ENCODE assay signal across 9 mouse cellular contexts in genomic region chr5:25025309-25026019, GRCm38 (mm10).
DNase-seq lines count a peak whose midpoint lies in the region; ATAC-seq and TF ChIP-seq lines count a peak whose summit lies in the region.
"Had no signal": no experiment of that assay in that cellular context is flagged by ENCODE, and none has a peak within 500 bp of the region (broad histone marks: within the 10 kb centered on the region; RNA-seq: fewer than 3 reads in every experiment).

No protein-coding gene starts in this region.

- WGBS in kidney, embryonic 14.5 days, result 59% methylated on average over 12 of the region's 12 CpGs
- 48% methylated on average over 12 of the region's 12 CpGs for WGBS in kidney, postnatal 0 days
- 61% methylated on average over 12 of the region's 12 CpGs for WGBS in stomach, embryonic 14.5 days
- WGBS in cerebellum, adult 2 months, result 50% methylated on average over 12 of the region's 12 CpGs

- H3K4me2 ChIP-seq in kidney, embryonic 14.5 days (replicated peaks; ENCODE audit: low read depth, low read length), result no peak overlapping the region
- no peak overlapping the region for H3K4me2 ChIP-seq in kidney, postnatal 0 days (ENCODE audit: low read length)
- no peak overlapping the region for H3K4me2 ChIP-seq in stomach, embryonic 14.5 days (replicated peaks; ENCODE audit: low read depth, low read length)
- H3K4me2 ChIP-seq: liver, embryonic 13.5 days had no signal

- TF ChIP-seq POLR2A in cerebellum, adult 2 months (IDR thresholded peaks at IDR 0.05; ENCODE audit: borderline replicate concordance, insufficient read depth, low read length), result no peak

- no peak for ATAC-seq in kidney, embryonic 14.5 days (ENCODE audit: low FRiP score, low TSS enrichment)
- ATAC-seq in kidney, postnatal 0 days (replicated peaks; ENCODE audit: low FRiP score, low read depth), result peak; percentile 34; the same call in 1 of the 2 replicates
- 0 out of 2 replicates have a peak, but pooled peaks have one; percentile 24 for ATAC-seq in stomach, embryonic 14.5 days (ENCODE audit: insufficient number of reproducible peaks, insufficient read depth, low FRiP score, low read depth)

- TF ChIP-seq CTCF in kidney, postnatal 0 days (IDR thresholded peaks at IDR 0.05; ENCODE audit: low read depth), result no peak
- no peak for TF ChIP-seq CTCF in cerebellum, adult 2 months (IDR thresholded peaks at IDR 0.05; ENCODE audit: borderline replicate concordance, insufficient read depth, low read depth, low read length)

- no peak overlapping the region for H3K4me3 ChIP-seq in kidney, embryonic 14.5 days (ENCODE audit: low read length)
- no peak overlapping the region for H3K4me3 ChIP-seq in kidney, postnatal 0 days (replicated peaks; ENCODE audit: low read depth, low read length)
- H3K4me3 ChIP-seq in stomach, embryonic 14.5 days (ENCODE audit: low read depth, low read length), result no peak overlapping the region
- H3K4me3 ChIP-seq in cerebellum, adult 2 months (replicated peaks; ENCODE audit: insufficient read depth, low read depth, low read length), result no peak overlapping the region
- H3K4me3 ChIP-seq: liver, embryonic 13.5 days had no signal

- DNase-seq in kidney, adult 9 months, result peak; percentile 28
- peak; percentile 44 for DNase-seq in gastrocnemius, postnatal 10 days
- peak; percentile 35 for DNase-seq in kidney, postnatal 0 days (ENCODE audit: low spot score)
- no peak for DNase-seq in layer of hippocampus, adult 18-20 months (ENCODE audit: low spot score in 2 of 2)
- no peak for DNase-seq in spleen, postnatal 14 days (ENCODE audit: low spot score in 2 of 2)
- DNase-seq in cerebellum, adult 2 months, result no peak
- DNase-seq: liver, embryonic 13.5 days had no signal

- H3K36me3 ChIP-seq in kidney, embryonic 14.5 days (ENCODE audit: control insufficient read depth, insufficient read depth, low read length), result no peaks in the 10 kb centered on the region
- no peaks in the 10 kb centered on the region for H3K36me3 ChIP-seq in kidney, postnatal 0 days (ENCODE audit: insufficient read depth, low read length)
- no peaks in the 10 kb centered on the region for H3K36me3 ChIP-seq in stomach, embryonic 14.5 days (ENCODE audit: control insufficient read depth, insufficient read depth, low read length)
- H3K36me3 ChIP-seq: liver, embryonic 13.5 days had no signal

- H3K9me3 ChIP-seq in kidney, embryonic 14.5 days (ENCODE audit: control insufficient read depth, low read length), result no peaks in the 10 kb centered on the region
- H3K9me3 ChIP-seq in kidney, postnatal 0 days (replicated peaks; ENCODE audit: low read length), result no peaks in the 10 kb centered on the region
- no peaks in the 10 kb centered on the region for H3K9me3 ChIP-seq in stomach, embryonic 14.5 days (ENCODE audit: control insufficient read depth, low read depth, low read length)
- H3K9me3 ChIP-seq: liver, embryonic 13.5 days had no signal

- H3K9ac ChIP-seq in kidney, embryonic 14.5 days (ENCODE audit: low read depth, low read length), result no peak overlapping the region
- H3K9ac ChIP-seq in kidney, postnatal 0 days (ENCODE audit: low read depth, low read length), result no peak overlapping the region
- no peak overlapping the region for H3K9ac ChIP-seq in stomach, embryonic 14.5 days (replicated peaks; ENCODE audit: low read depth, low read length)
- H3K9ac ChIP-seq: liver, embryonic 13.5 days had no signal

- no peaks in the 10 kb centered on the region for H3K27me3 ChIP-seq in kidney, embryonic 14.5 days (ENCODE audit: control insufficient read depth, insufficient read depth, low read length)
- no peaks in the 10 kb centered on the region for H3K27me3 ChIP-seq in kidney, postnatal 0 days (ENCODE audit: insufficient read depth, low read length)
- no peaks in the 10 kb centered on the region for H3K27me3 ChIP-seq in stomach, embryonic 14.5 days (ENCODE audit: control insufficient read depth, insufficient read depth, low read length)
- H3K27me3 ChIP-seq in cerebellum, adult 2 months (ENCODE audit: control insufficient read depth, insufficient read depth, low read length), result no peaks in the 10 kb centered on the region
- H3K27me3 ChIP-seq: liver, embryonic 13.5 days had no signal

- no peaks in the 10 kb centered on the region for H3K4me1 ChIP-seq in kidney, embryonic 14.5 days (ENCODE audit: control insufficient read depth, insufficient read depth, low read length)
- 0 out of 2 replicates have a peak, but pooled peaks cover 3% of the 10 kb centered on the region for H3K4me1 ChIP-seq in kidney, postnatal 0 days (replicated peaks; ENCODE audit: insufficient read depth, low read length)
- peaks cover 15% of the 10 kb centered on the region for H3K4me1 ChIP-seq in stomach, embryonic 14.5 days (ENCODE audit: control insufficient read depth, insufficient read depth, low read length)
- H3K4me1 ChIP-seq in cerebellum, adult 2 months (ENCODE audit: control insufficient read depth, insufficient read depth, low read length), result 0 out of 2 replicates have a peak, but pooled peaks cover 5% of the 10 kb centered on the region

- H3K27ac ChIP-seq in kidney, embryonic 14.5 days (ENCODE audit: low read depth, low read length), result no peak overlapping the region
- no peak overlapping the region for H3K27ac ChIP-seq in kidney, postnatal 0 days
- no peak overlapping the region for H3K27ac ChIP-seq in stomach, embryonic 14.5 days (ENCODE audit: low read length)
- no peak overlapping the region for H3K27ac ChIP-seq in cerebellum, adult 2 months (ENCODE audit: insufficient read depth, low read length)
- H3K27ac ChIP-seq: liver, embryonic 13.5 days had no signal

Comparison
In these comparisons a context has a peak if more than half of its experiments do, and no peak if none do; other contexts are left out.
1. DNase-seq: peak in kidney, adult 9 months (single experiment), gastrocnemius, postnatal 10 days (single experiment) and kidney, postnatal 0 days (single experiment); none in layer of hippocampus, adult 18-20 months (0 of 2), spleen, postnatal 14 days (0 of 2) and cerebellum, adult 2 months (0 of 2).